ENCODE assay signal across 7 mouse cellular contexts in the genomic region with DNA sequence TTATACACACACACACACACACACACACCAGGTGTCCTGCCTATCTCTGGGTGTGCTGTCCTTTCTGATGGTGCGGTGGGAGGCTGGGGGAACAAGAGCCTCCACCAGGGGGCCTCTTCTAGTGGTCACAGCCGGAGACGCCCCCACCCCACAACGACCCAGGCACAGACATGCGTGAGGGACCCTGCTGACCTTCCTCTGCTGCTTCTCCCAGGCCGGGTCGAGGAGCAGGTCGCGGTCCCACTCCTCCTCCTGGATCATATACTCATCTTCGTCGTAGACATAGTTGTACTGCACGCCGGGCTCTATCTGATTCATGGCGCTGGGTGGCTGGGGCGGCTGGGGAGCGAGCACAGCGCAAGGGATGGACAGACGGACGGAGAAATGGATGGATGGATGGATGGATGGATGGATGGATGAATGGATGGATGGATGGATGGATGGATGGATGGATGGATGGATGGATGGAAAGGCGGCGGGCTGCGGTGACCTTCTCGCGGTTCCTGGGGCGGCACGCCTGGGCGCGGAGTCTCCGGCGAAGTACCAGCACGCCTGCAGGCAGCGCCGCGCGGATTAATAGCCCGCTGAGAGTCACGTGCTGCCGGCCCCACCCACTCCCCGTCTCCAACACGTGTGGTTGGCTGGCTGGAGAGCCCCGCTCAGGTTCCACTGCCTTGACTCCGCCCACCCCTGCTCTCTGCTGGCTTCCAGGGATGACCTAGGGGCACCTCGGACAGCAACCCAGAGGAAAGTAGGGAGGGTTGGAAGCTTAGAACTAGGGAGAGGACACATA. TPM values are rescaled to one million over a fixed set of nuclear protein-coding genes. Genes with fewer than 3 reads are reported as not detected.
DNase-seq lines count a peak whose midpoint lies in the region; ATAC-seq and TF ChIP-seq lines count a peak whose summit lies in the region.

A gene (minus strand): TSS at position 578 of the 793 bp plus-strand sequence.

- peak; percentile 49 for DNase-seq in kidney, adult 9 months
- peak; percentile 84 for DNase-seq in limb, embryonic 14.5 days (ENCODE audit: low spot score)
- peak; percentile 23 to 62 for DNase-seq in spleen, adult 2 months (ENCODE audit: low read depth in 1 of 2, low spot score in 2 of 2)

- H3K4me3 ChIP-seq in brown adipose tissue, adult 24 weeks (ENCODE audit: insufficient read depth, low read depth, low read length): 0 out of 2 replicates have a peak within 1 kb of the TSS, but pooled peaks have one; percentile 12
- H3K4me3 ChIP-seq in heart, embryonic 11.5 days (ENCODE audit: low read depth, low read length): peak within 1 kb of the TSS; percentile 67
- H3K4me3 ChIP-seq in limb, embryonic 14.5 days (replicated peaks; ENCODE audit: low read length): peak within 1 kb of the TSS; percentile 36
- peak within 1 kb of the TSS; percentile 51 for H3K4me3 ChIP-seq in midbrain, embryonic 15.5 days
- H3K4me3 ChIP-seq in spleen, adult 2 months (ENCODE audit: extremely low read depth, insufficient read depth, insufficient read length): peak within 1 kb of the TSS; percentile 48

- TF ChIP-seq CTCF in spleen, adult 2 months (IDR thresholded peaks at IDR 0.05; ENCODE audit: extremely low read depth, insufficient read depth, insufficient read length, insufficient replicate concordance): no peak

- H3K4me1 ChIP-seq in brown adipose tissue, adult 24 weeks (ENCODE audit: control insufficient read depth, insufficient read depth, insufficient read length, low read length): peaks cover 4% of the 10 kb centered on the region
- peaks cover 7% of the 10 kb centered on the region for H3K4me1 ChIP-seq in heart, embryonic 11.5 days (ENCODE audit: control insufficient read depth, insufficient read depth, low read length)
- H3K4me1 ChIP-seq in limb, embryonic 14.5 days (ENCODE audit: control insufficient read depth, insufficient read depth, low read length): peaks cover 6% of the 10 kb centered on the region; the same call in 1 of the 2 replicates
- peaks cover 3% of the 10 kb centered on the region for H3K4me1 ChIP-seq in midbrain, embryonic 15.5 days
- H3K4me1 ChIP-seq in spleen, adult 2 months (ENCODE audit: control insufficient read depth, insufficient read depth, insufficient read length): peaks cover 13% of the 10 kb centered on the region

- H3K27me3 ChIP-seq in heart, embryonic 11.5 days (ENCODE audit: control insufficient read depth, insufficient read depth, low read length): no peaks in the 10 kb centered on the region
- H3K27me3 ChIP-seq in limb, embryonic 14.5 days (ENCODE audit: control insufficient read depth, insufficient read depth, low read length): no peaks in the 10 kb centered on the region
- H3K27me3 ChIP-seq in midbrain, embryonic 15.5 days (replicated peaks): 0 out of 2 replicates have a peak, but pooled peaks cover 2% of the 10 kb centered on the region
- peaks cover 3% of the 10 kb centered on the region; the same call in 1 of the 2 replicates for H3K27me3 ChIP-seq in spleen, adult 2 months (ENCODE audit: control insufficient read depth, insufficient read depth, low read length)

- H3K36me3 ChIP-seq in heart, embryonic 11.5 days (ENCODE audit: control insufficient read depth, insufficient read depth, low read length): no peaks in the 10 kb centered on the region
- H3K36me3 ChIP-seq in limb, embryonic 14.5 days (ENCODE audit: control insufficient read depth, insufficient read depth, low read length): no peaks in the 10 kb centered on the region
- no peaks in the 10 kb centered on the region for H3K36me3 ChIP-seq in midbrain, embryonic 15.5 days (replicated peaks)
- H3K36me3 ChIP-seq in spleen, adult 2 months (ENCODE audit: control insufficient read depth, insufficient read depth, low read length): no peaks in the 10 kb centered on the region

- peak; percentile 70 for ATAC-seq in erythroid progenitor cell, adult 5-6 weeks (replicated peaks; ENCODE audit: low FRiP score, poor library complexity, severe bottlenecking)
- peak; percentile 92 for ATAC-seq in heart, embryonic 11.5 days (replicated peaks; ENCODE audit: insufficient number of reproducible peaks, low FRiP score, low TSS enrichment)
- ATAC-seq in limb, embryonic 14.5 days (ENCODE audit: low FRiP score, low read depth): peak; percentile 97
- ATAC-seq in midbrain, embryonic 15.5 days (replicated peaks): peak; percentile 99

- H3K9me3 ChIP-seq in heart, embryonic 11.5 days (replicated peaks; ENCODE audit: control insufficient read depth, low read length): no peaks in the 10 kb centered on the region
- no peaks in the 10 kb centered on the region for H3K9me3 ChIP-seq in limb, embryonic 14.5 days (ENCODE audit: control insufficient read depth, low read length)
- no peaks in the 10 kb centered on the region for H3K9me3 ChIP-seq in midbrain, embryonic 15.5 days

- no peak within 1 kb of the TSS for H3K27ac ChIP-seq in brown adipose tissue, adult 24 weeks (replicated peaks; ENCODE audit: low read depth, low read length)
- peak within 1 kb of the TSS; percentile 91 for H3K27ac ChIP-seq in heart, embryonic 11.5 days (ENCODE audit: low read depth, low read length)
- H3K27ac ChIP-seq in limb, embryonic 14.5 days (replicated peaks; ENCODE audit: low read depth, low read length): no peak within 1 kb of the TSS
- H3K27ac ChIP-seq in midbrain, embryonic 15.5 days: no peak within 1 kb of the TSS
- H3K27ac ChIP-seq in spleen, adult 2 months (ENCODE audit: insufficient read depth, low read length): no peak within 1 kb of the TSS

- peak within 1 kb of the TSS; percentile 61 for H3K4me2 ChIP-seq in heart, embryonic 11.5 days
- peak within 1 kb of the TSS; percentile 67 for H3K4me2 ChIP-seq in limb, embryonic 14.5 days (replicated peaks; ENCODE audit: low read depth, low read length, severe bottlenecking)
- H3K4me2 ChIP-seq in midbrain, embryonic 15.5 days: peak within 1 kb of the TSS; percentile 96

- under 1% methylated on average over 42 of the region's 43 CpGs for WGBS in heart, embryonic 11.5 days (ENCODE audit: insufficient replicate concordance)
- WGBS in limb, embryonic 14.5 days: 1% methylated on average over 25 of the region's 43 CpGs
- under 1% methylated on average over 43 of the region's 43 CpGs for WGBS in midbrain, embryonic 15.5 days
- WGBS in spleen, adult 2 months: 2% methylated on average over 43 of the region's 43 CpGs

- no peak for TF ChIP-seq POLR2A in limb, embryonic 14.5 days (IDR thresholded peaks at IDR 0.05; ENCODE audit: borderline replicate concordance, extremely low read depth, insufficient read depth, insufficient read length)
- no peak for TF ChIP-seq POLR2A in spleen, adult 2 months (IDR thresholded peaks at IDR 0.05; ENCODE audit: low read depth, low read length)

- peak within 1 kb of the TSS; percentile 74 for H3K9ac ChIP-seq in heart, embryonic 11.5 days (ENCODE audit: low read depth, low read length)
- peak within 1 kb of the TSS; percentile 56 for H3K9ac ChIP-seq in limb, embryonic 14.5 days (ENCODE audit: low read depth, low read length, severe bottlenecking)
- peak within 1 kb of the TSS; percentile 61 for H3K9ac ChIP-seq in midbrain, embryonic 15.5 days

RNA-seq across cellular contexts. Expression of the gene that starts here (rescaled TPM):
- 7.2 and 17.7 TPM in 2 replicates for polyA plus RNA-seq in brown adipose tissue, adult 24 weeks (2012; ENCODE audit: insufficient read depth, insufficient read length, missing spikeins)
- total RNA-seq in erythroid progenitor cell, adult 5-6 weeks (2015; ENCODE audit: low replicate concordance): 2.9 TPM in 1 of 2 replicates, not detected in the other
- not detected in 2 replicates for total RNA-seq in erythroid progenitor cell, adult 5-6 weeks (2017; ENCODE audit: low replicate concordance)
- 1,008 and 1,229 TPM in 2 replicates for polyA plus RNA-seq in heart, embryonic 11.5 days (2014; fragmentation: Nextera tagmentation; extraction: Ambion mirVana)
- polyA plus RNA-seq in limb, embryonic 14.5 days (2012; rRNA removed): 132 and 141 TPM in 2 replicates
- 153 and 219 TPM in 2 replicates for polyA plus RNA-seq in limb, embryonic 14.5 days (2014; fragmentation: Nextera tagmentation; extraction: Ambion mirVana)
- polyA plus RNA-seq in midbrain, embryonic 15.5 days (2015; fragmentation: Nextera tagmentation; extraction: Ambion mirVana): 2.8 and 4.6 TPM in 2 replicates
- 4.1 and 6.2 TPM in 2 replicates for polyA plus RNA-seq in spleen, adult 2 months (2012; rRNA removed)

Comparison
In these comparisons a context has a peak if more than half of its experiments do, and no peak if none do; other contexts are left out.
1. H3K4me3 ChIP-seq: peak in every context shown above with its lines; median percentile 67 in heart, embryonic 11.5 days; 51 in midbrain, embryonic 15.5 days; 48 in spleen, adult 2 months; 36 in limb, embryonic 14.5 days; 12 in brown adipose tissue, adult 24 weeks.